Mouse (Mus musculus) T-helper 17 cell (primary cell): ENCODE data around the gene Vmn1r170.
"Not testable (repeated sequence)": the region's sequence is repeated elsewhere in the genome, so short reads cannot be mapped to it uniquely, and the experiment has no call there.

ENCODE experiments used
- in situ Hi-C, 2 experiments: fragments of 300-600 bp; cut with MboI, MseI; formaldehyde crosslinking; loops; 1 replicate in 1 of 2; 2 replicates in 1 of 2; pipeline ENCODE4 v1.15.1; 2025; ENCODE audit warnings: high pct_unique_total_duplicates in 2 of 2

Gene Vmn1r170

DNA sequence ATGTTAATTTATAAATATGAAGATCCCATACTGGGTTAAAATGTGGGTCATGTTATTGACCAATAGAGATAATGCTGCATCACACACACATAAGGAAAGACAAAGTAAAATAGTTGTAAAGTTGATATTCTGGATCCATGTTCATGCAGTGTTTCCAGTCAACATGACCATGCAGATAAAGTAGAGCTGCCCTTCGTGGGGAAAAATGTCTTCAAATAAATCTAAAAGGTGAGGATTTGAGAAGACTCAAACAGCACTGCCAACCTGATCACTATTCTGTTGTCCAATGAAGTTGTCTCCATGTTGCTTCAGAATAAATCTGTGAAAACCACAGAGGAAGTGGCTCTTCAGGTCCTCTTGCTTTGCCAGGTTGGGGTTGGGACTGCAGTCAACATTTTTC is at the start of gene Vmn1r170:
Gene Vmn1r170 (plus strand): TSS at position 301 of the 400 bp plus-strand sequence.
- in situ Hi-C loops = not testable (repeated sequence)

DNA sequence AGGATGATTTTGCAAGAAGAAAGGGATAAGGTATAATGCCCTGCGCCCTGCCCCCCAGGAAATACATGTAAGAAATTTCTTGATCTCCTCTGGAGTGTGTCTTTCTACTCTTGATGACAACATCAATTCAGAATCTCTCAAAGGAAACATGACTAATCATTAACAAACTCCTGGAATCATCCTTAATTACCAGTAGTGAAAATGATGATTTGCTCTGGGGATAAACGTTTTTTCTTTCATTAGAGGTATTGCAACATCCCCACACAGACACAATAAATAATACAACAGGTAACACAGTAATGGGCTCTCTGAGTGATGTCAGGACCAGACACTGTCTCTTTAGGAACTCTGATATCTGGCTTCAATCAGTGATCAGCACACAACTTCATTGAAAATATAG is 30.7 kb upstream of the Vmn1r170 start, which contains the start of gene Vmn1r169:
Gene Vmn1r169 (plus strand): TSS at position 301 of the 400 bp plus-strand sequence.
- in situ Hi-C loops = loop anchor here (5.0 kb wide), 1 partner anchor 262 kb away; the partner anchor contains the start of gene Vmn1r176 (in 2 of the 2)

- in situ Hi-C loops = no loop called here
Measured at GRCm38 (mm10) chr7:23630422-23630821, 24.4 kb downstream of the Vmn1r170 start, which contains the start of gene Vmn1r171. Gene Vmn1r171, plus strand, starts transcription at chr7:23630722.
